Mouse (Mus musculus): ENCODE data around the gene Vmn1r130. TPM values are rescaled to one million over a fixed set of nuclear protein-coding genes. Genes with fewer than 3 reads are reported as not detected.
"Not testable (repeated sequence)": the region's sequence is repeated elsewhere in the genome, so short reads cannot be mapped to it uniquely, and the experiment has no call there.

Vmn1r130 gene
- not detected in 2 replicates for polyA plus RNA-seq (2015; fragmentation: Nextera tagmentation; extraction: Ambion mirVana)

DNA sequence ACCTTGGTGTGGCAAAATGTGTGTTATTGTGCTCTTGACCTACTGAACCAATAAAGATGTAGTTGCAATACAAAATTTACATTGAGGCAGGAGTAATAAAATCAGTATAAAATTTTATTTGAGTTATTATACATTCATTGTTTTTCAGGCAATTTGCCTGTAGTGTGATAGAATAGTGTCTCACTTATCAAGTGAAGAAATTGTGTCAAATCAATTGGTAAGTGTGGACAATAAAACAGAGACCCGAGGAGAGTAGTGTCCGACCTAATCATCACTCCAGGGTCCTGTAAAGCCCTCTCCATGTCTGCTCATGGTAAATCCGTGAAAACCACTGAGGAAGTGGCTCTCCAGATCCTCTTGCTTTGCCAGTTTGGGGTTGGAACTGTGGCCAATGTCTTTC, at the start of gene Vmn1r130:
Gene Vmn1r130, plus strand, starts transcription at position 301 of the 400 bp plus-strand sequence.
- not testable (repeated sequence) for ATAC-seq (ENCODE audit: low read depth); H3K4me2 ChIP-seq (ENCODE audit: low read depth, low read length)

DNA sequence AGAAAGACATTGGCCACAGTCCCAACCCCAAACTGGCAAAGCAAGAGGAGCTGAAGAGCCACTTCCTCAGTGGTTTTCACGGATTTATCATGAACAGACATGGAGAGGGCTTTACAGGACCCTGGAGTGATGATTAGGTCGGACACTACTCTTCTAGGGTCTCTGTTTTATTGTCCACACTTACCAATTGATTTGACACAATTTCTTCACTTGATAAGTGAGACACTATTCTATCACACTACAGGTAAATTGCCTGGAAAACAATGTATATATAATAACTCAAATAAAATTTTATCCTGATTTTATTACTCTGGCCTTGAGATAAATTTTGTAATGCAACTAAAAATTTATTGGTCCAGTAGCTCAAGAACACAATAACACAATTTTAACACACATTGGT, 34.4 kb downstream of the Vmn1r130 start, which contains the start of gene Vmn1r131:
Gene Vmn1r131, minus strand, starts transcription at position 101 of the 400 bp plus-strand sequence.
- ATAC-seq (ENCODE audit: low read depth); H3K27ac ChIP-seq (ENCODE audit: low read length); H3K4me3 ChIP-seq (ENCODE audit: low read length); H3K4me1 ChIP-seq (replicated peaks; ENCODE audit: control insufficient read depth, insufficient read depth, low read length); H3K9ac ChIP-seq (ENCODE audit: low read length); H3K9me3 ChIP-seq (ENCODE audit: control insufficient read depth, low read length); H3K4me2 ChIP-seq (ENCODE audit: low read depth, low read length); H3K36me3 ChIP-seq (ENCODE audit: control insufficient read depth, insufficient read depth, low read length); H3K27me3 ChIP-seq (ENCODE audit: control insufficient read depth, insufficient read depth, low read depth, low read length): not testable (repeated sequence)
- WGBS: no CpG with 5 or more reads among the region's 2 CpGs

More for the DNA sequence above, at the start of gene Vmn1r130:
- not testable (repeated sequence) for H3K27ac ChIP-seq (ENCODE audit: low read length); H3K4me3 ChIP-seq (ENCODE audit: low read length); H3K4me1 ChIP-seq (replicated peaks; ENCODE audit: control insufficient read depth, insufficient read depth, low read length); H3K27me3 ChIP-seq (ENCODE audit: control insufficient read depth, insufficient read depth, low read depth, low read length); H3K36me3 ChIP-seq (ENCODE audit: control insufficient read depth, insufficient read depth, low read length); H3K9me3 ChIP-seq (ENCODE audit: control insufficient read depth, low read length); H3K9ac ChIP-seq (ENCODE audit: low read length)
- no CpG with 5 or more reads among the region's 3 CpGs for WGBS

Other genes starting within 250 kb of the Vmn1r130 start
- gene Vmn1r125, start 239.6 kb upstream of the Vmn1r130 start, polyA plus RNA-seq (2015; fragmentation: Nextera tagmentation; extraction: Ambion mirVana): not detected in 2 replicates
- not detected in 2 replicates for gene Vmn1r126, start 210.3 kb upstream of the Vmn1r130 start, polyA plus RNA-seq (2015; fragmentation: Nextera tagmentation; extraction: Ambion mirVana)
- not detected in 2 replicates for gene Vmn1r127, start 191.9 kb upstream of the Vmn1r130 start, polyA plus RNA-seq (2015; fragmentation: Nextera tagmentation; extraction: Ambion mirVana)
- gene Vmn1r128, start 162.4 kb upstream of the Vmn1r130 start, polyA plus RNA-seq (2015; fragmentation: Nextera tagmentation; extraction: Ambion mirVana): not detected in 2 replicates
- gene Vmn1r129, start 150.5 kb upstream of the Vmn1r130 start, polyA plus RNA-seq (2015; fragmentation: Nextera tagmentation; extraction: Ambion mirVana): not detected in 2 replicates
- not detected in 2 replicates for gene Gm6882, start 79.0 kb upstream of the Vmn1r130 start, polyA plus RNA-seq (2015; fragmentation: Nextera tagmentation; extraction: Ambion mirVana)
- not detected in 2 replicates for gene Vmn1r131, start 34.3 kb downstream of the Vmn1r130 start, polyA plus RNA-seq (2015; fragmentation: Nextera tagmentation; extraction: Ambion mirVana)
- not detected in 2 replicates for gene Vmn1r132, start 102.3 kb downstream of the Vmn1r130 start, polyA plus RNA-seq (2015; fragmentation: Nextera tagmentation; extraction: Ambion mirVana)
- gene Gm4175, start 249.7 kb downstream of the Vmn1r130 start, polyA plus RNA-seq (2015; fragmentation: Nextera tagmentation; extraction: Ambion mirVana): not detected in 2 replicates

Data from lung, embryonic 16.5 days (tissue).